Mouse (Mus musculus) embryonic facial prominence, embryonic 13.5 days (tissue): ENCODE results near the gene Tmem102. TPM values are rescaled to one million over a fixed set of nuclear protein-coding genes. Genes with fewer than 3 reads are reported as not detected.

Experiments used
- ATAC-seq: fragments of 200-750 bp; cut with Nextera tagmentation; 2 replicates; pipeline ENCODE4 v1.8.0; 2017; ENCODE audit warnings: low read depth; ENCODE audit not compliant: insufficient number of reproducible peaks, insufficient read depth, low FRiP score, low TSS enrichment
- H3K27ac ChIP-seq: fragments of 300-500 bp; sonication (generic); 2 replicates; pipeline ENCODE4 v1.5.1; 2015; ENCODE audit warnings: moderate library complexity, mild to moderate bottlenecking, inconsistent platforms
- H3K27me3 ChIP-seq: fragments of 300-500 bp; sonication (generic); 2 replicates; pipeline ENCODE4 v1.6.1; 2015; ENCODE audit warnings: mild to moderate bottlenecking, inconsistent platforms
- H3K36me3 ChIP-seq: fragments of 300-500 bp; sonication (generic); 2 replicates; pipeline ENCODE4 v1.6.1; 2015; ENCODE audit warnings: mild to moderate bottlenecking, inconsistent platforms
- H3K4me1 ChIP-seq: fragments of 300-500 bp; sonication (generic); 2 replicates; pipeline ENCODE4 v1.6.1; 2015; ENCODE audit warnings: inconsistent platforms
- H3K4me2 ChIP-seq: fragments of 300-500 bp; sonication (generic); 2 replicates; pipeline ENCODE4 v1.6.1; 2015; ENCODE audit warnings: moderate library complexity, mild to moderate bottlenecking, inconsistent platforms
- H3K4me3 ChIP-seq: fragments of 300-500 bp; sonication (generic); 2 replicates; pipeline ENCODE4 v1.5.1; 2015; ENCODE audit warnings: mild to moderate bottlenecking, inconsistent platforms
- H3K9ac ChIP-seq: fragments of 300-500 bp; sonication (generic); 2 replicates; pipeline ENCODE4 v1.6.1; 2015; ENCODE audit warnings: mild to moderate bottlenecking, inconsistent platforms
- H3K9me3 ChIP-seq: fragments of 300-500 bp; sonication (generic); 2 replicates; pipeline ENCODE4 v1.6.1; 2016; ENCODE audit warnings: inconsistent platforms
- WGBS: fragments of 180-500 bp; shearing (Covaris S2); methylation state at CpG from one replicate; pipeline ENCODE4 v1.1.7; 2015; ENCODE audit warnings: mixed read lengths; 5-methylcytosine and 5-hydroxymethylcytosine counted together
- polyA plus RNA-seq: library from polyadenylated mRNA; unstranded; fragments of >200 nt; fragmentation: Nextera tagmentation; extraction: Ambion mirVana; gene quantifications from 2 replicates; pipeline ENCODE4 v1.2.1, GENCODE M21; 2015

The Tmem102 gene
- polyA plus RNA-seq, 1 experiment from 2014 or later = 4.0 TPM

GRCm38 (mm10) chr11:69800392-69801197 lies 4.8 kb downstream of the Tmem102 start:
- Histone ChIP-seq H3K4me2 (peak overlapping the region; percentile 98), H3K4me1 (peaks cover 71% of the 10 kb centered on the region), H3K27ac (peak overlapping the region; percentile 75), H3K9ac (peak overlapping the region; percentile 79), H3K9me3 (no peaks in the 10 kb centered on the region), H3K27me3 (peaks cover 63% of the 10 kb centered on the region), H3K36me3 (no peaks in the 10 kb centered on the region; the same call in 1 of the 2 replicates), H3K4me3 (peak overlapping the region; percentile 56)
- under 1% methylated on average over 36 of the region's 36 CpGs for WGBS
- ATAC-seq = peak; percentile 57

- Histone ChIP-seq H3K4me2 (peak overlapping the region; percentile 98), H3K27ac (no peak overlapping the region), H3K4me3 (peak overlapping the region; percentile 56), H3K27me3 (peaks cover 63% of the 10 kb centered on the region), H3K9me3 (no peaks in the 10 kb centered on the region), H3K9ac (peak overlapping the region; percentile 79), H3K36me3 (no peaks in the 10 kb centered on the region; the same call in 1 of the 2 replicates), H3K4me1 (peaks cover 68% of the 10 kb centered on the region)
- ATAC-seq = no peak
- 1% methylated on average over 11 of the region's 11 CpGs for WGBS
These were observed 5.4 kb downstream of the Tmem102 start for GRCm38 (mm10) chr11:69800138-69800391.

- H3K36me3 ChIP-seq = no peaks in the 10 kb centered on the region; the same call in 1 of the 2 replicates
- WGBS = 21% methylated on average over 12 of the region's 12 CpGs
- peak overlapping the region; percentile 56 for H3K4me3 ChIP-seq
- ATAC-seq = no peak
- 0 out of 2 replicates have a peak overlapping the region, but pooled peaks have one; percentile 8 for H3K9ac ChIP-seq
- H3K4me1 ChIP-seq = peaks cover 63% of the 10 kb centered on the region
- peak overlapping the region; percentile 40 for H3K27ac ChIP-seq
- peak overlapping the region; percentile 98 for H3K4me2 ChIP-seq
- peaks cover 62% of the 10 kb centered on the region for H3K27me3 ChIP-seq
- no peaks in the 10 kb centered on the region for H3K9me3 ChIP-seq
These were observed 5.9 kb downstream of the Tmem102 start for GRCm38 (mm10) chr11:69799394-69800137.

GRCm38 (mm10) chr11:69797924-69798323 lies 7.5 kb downstream of the Tmem102 start:
- Histone ChIP-seq H3K27me3 (peaks cover 70% of the 10 kb centered on the region), H3K4me3 (no peak overlapping the region), H3K9ac (no peak overlapping the region), H3K9me3 (no peaks in the 10 kb centered on the region), H3K27ac (no peak overlapping the region), H3K36me3 (no peaks in the 10 kb centered on the region; the same call in 1 of the 2 replicates), H3K4me1 (peaks cover 47% of the 10 kb centered on the region), H3K4me2 (no peak overlapping the region)
- no peak for ATAC-seq
- WGBS = 70% methylated on average over 7 of the region's 7 CpGs

GRCm38 (mm10) chr11:69795983-69796435 lies 9.4 kb downstream of the Tmem102 start:
- H3K9ac ChIP-seq = peak overlapping the region; percentile 61
- H3K9me3 ChIP-seq = no peaks in the 10 kb centered on the region
- 2% methylated on average over 13 of the region's 13 CpGs for WGBS
- no peak for ATAC-seq
- peak overlapping the region; percentile 94 for H3K4me2 ChIP-seq
- peaks cover 28% of the 10 kb centered on the region for H3K4me1 ChIP-seq
- no peak overlapping the region for H3K27ac ChIP-seq
- H3K36me3 ChIP-seq = no peaks in the 10 kb centered on the region; the same call in 1 of the 2 replicates
- peak overlapping the region; percentile 48 for H3K4me3 ChIP-seq
- H3K27me3 ChIP-seq = peaks cover 58% of the 10 kb centered on the region

GRCm38 (mm10) chr11:69795168-69795982 lies 10.0 kb downstream of the Tmem102 start, which contains the start of gene Chrnb1:
Gene Chrnb1 (minus strand): TSS chr11:69795943.
- H3K4me2 ChIP-seq = peak within 1 kb of the TSS; percentile 94
- H3K9ac ChIP-seq = peak within 1 kb of the TSS; percentile 61
- H3K27me3 ChIP-seq = peaks cover 58% of the 10 kb centered on the region
- no peaks in the 10 kb centered on the region; the same call in 1 of the 2 replicates for H3K36me3 ChIP-seq
- no peak within 1 kb of the TSS; the same call in 1 of the 2 replicates for H3K27ac ChIP-seq
- peak within 1 kb of the TSS; percentile 48 for H3K4me3 ChIP-seq
- H3K4me1 ChIP-seq = peaks cover 21% of the 10 kb centered on the region
- no peaks in the 10 kb centered on the region for H3K9me3 ChIP-seq
- 3% methylated on average over 52 of the region's 52 CpGs for whole genome bisulfite sequencing
- peak; percentile 92 for ATAC-seq

GRCm38 (mm10) chr11:69793429-69793828 lies 12.0 kb downstream of the Tmem102 start:
- 64% methylated on average over 5 of the region's 5 CpGs for WGBS

GRCm38 (mm10) chr11:69791420-69791819 lies 14.0 kb downstream of the Tmem102 start:
- Histone ChIP-seq H3K4me1 (0 out of 2 replicates have a peak, but pooled peaks cover 7% of the 10 kb centered on the region), H3K27ac (no peak overlapping the region), H3K36me3 (no peaks in the 10 kb centered on the region), H3K4me3 (no peak overlapping the region), H3K9me3 (no peaks in the 10 kb centered on the region), H3K4me2 (no peak overlapping the region), H3K27me3 (peaks cover 33% of the 10 kb centered on the region), H3K9ac (no peak overlapping the region)
- no peak for ATAC-seq
- WGBS = 72% methylated on average over 5 of the region's 5 CpGs

More at GRCm38 (mm10) chr11:69793429-69793828, 12.0 kb downstream of the Tmem102 start:
- Histone ChIP-seq H3K4me1 (0 out of 2 replicates have a peak, but pooled peaks cover 7% of the 10 kb centered on the region), H3K9me3 (no peaks in the 10 kb centered on the region), H3K27ac (no peak overlapping the region), H3K9ac (no peak overlapping the region), H3K4me2 (no peak overlapping the region), H3K36me3 (no peaks in the 10 kb centered on the region; the same call in 1 of the 2 replicates), H3K27me3 (peaks cover 53% of the 10 kb centered on the region), H3K4me3 (no peak overlapping the region)
- no peak for ATAC-seq

- no peak overlapping the region for H3K4me2 ChIP-seq
- no peaks in the 10 kb centered on the region for H3K4me1 ChIP-seq
- H3K9ac ChIP-seq = no peak overlapping the region
- no peaks in the 10 kb centered on the region for H3K36me3 ChIP-seq
- 41% methylated on average over 5 of the region's 5 CpGs for WGBS
- ATAC-seq = no peak
- no peak overlapping the region for H3K4me3 ChIP-seq
- peaks cover 14% of the 10 kb centered on the region for H3K27me3 ChIP-seq
- H3K27ac ChIP-seq = no peak overlapping the region
- H3K9me3 ChIP-seq = no peaks in the 10 kb centered on the region
These were observed 16.0 kb downstream of the Tmem102 start for GRCm38 (mm10) chr11:69789431-69789830.

- Histone ChIP-seq H3K36me3 (no peaks in the 10 kb centered on the region), H3K27me3 (peaks cover under 1% of the 10 kb centered on the region; the same call in 1 of the 2 replicates), H3K9me3 (no peaks in the 10 kb centered on the region), H3K9ac (no peak overlapping the region), H3K4me3 (no peak overlapping the region), H3K27ac (no peak overlapping the region), H3K4me1 (no peaks in the 10 kb centered on the region), H3K4me2 (no peak overlapping the region)
- no peak for ATAC-seq
- 88% methylated on average over 5 of the region's 5 CpGs for WGBS
These were observed 18.1 kb downstream of the Tmem102 start for GRCm38 (mm10) chr11:69787306-69787705.

- no peak overlapping the region for H3K9ac ChIP-seq
- peaks cover 6% of the 10 kb centered on the region; the same call in 1 of the 2 replicates for H3K27me3 ChIP-seq
- H3K4me1 ChIP-seq = no peaks in the 10 kb centered on the region
- no peak overlapping the region for H3K4me3 ChIP-seq
- no peaks in the 10 kb centered on the region for H3K36me3 ChIP-seq
- peak overlapping the region; percentile 23; the same call in 1 of the 2 replicates for H3K4me2 ChIP-seq
- WGBS = 45% methylated on average over 15 of the region's 15 CpGs
- no peak for ATAC-seq
- H3K9me3 ChIP-seq = no peaks in the 10 kb centered on the region
- no peak overlapping the region for H3K27ac ChIP-seq
These were observed 20.6 kb downstream of the Tmem102 start for GRCm38 (mm10) chr11:69784793-69785272.
